Mouse (Mus musculus) layer of hippocampus, adult 2 months (tissue): ENCODE measurements around the gene Vmn1r1. TPM values are rescaled to one million over a fixed set of nuclear protein-coding genes. Genes with fewer than 3 reads are reported as not detected.
A peak's percentile ranks its signal among the peaks of the same experiment; 100 is the strongest.

Experiments
- DNase-seq, 2 experiments: peaks; one replicate each; pipeline ENCODE4 v3.0.0; 2022; ENCODE audit warnings: low spot score in 2 of 2
- H3K27ac ChIP-seq: fragments of 200-600 bp; 2 replicates; pipeline ENCODE4 v1.8.1; 2022
- H3K4me3 ChIP-seq: fragments of 200-600 bp; 2 replicates; pipeline ENCODE4 v1.8.1; 2022; ENCODE audit warnings: mild to moderate bottlenecking
- CTCF ChIP-seq: fragments of 200-600 bp; conservative IDR thresholded peaks from 2 replicates; pipeline ENCODE4 v1.8.1; 2022; ENCODE audit warnings: antibody characterized with exemption, mild to moderate bottlenecking, moderate library complexity
- total RNA-seq, 2 experiments: library from RNA; stranded (reverse); gene quantifications; 2 replicates each; pipeline ENCODE4 v1.2.3; 2021

Gene Vmn1r1
- total RNA-seq, 2 experiments from 2014 or later, result not detected

DNA sequence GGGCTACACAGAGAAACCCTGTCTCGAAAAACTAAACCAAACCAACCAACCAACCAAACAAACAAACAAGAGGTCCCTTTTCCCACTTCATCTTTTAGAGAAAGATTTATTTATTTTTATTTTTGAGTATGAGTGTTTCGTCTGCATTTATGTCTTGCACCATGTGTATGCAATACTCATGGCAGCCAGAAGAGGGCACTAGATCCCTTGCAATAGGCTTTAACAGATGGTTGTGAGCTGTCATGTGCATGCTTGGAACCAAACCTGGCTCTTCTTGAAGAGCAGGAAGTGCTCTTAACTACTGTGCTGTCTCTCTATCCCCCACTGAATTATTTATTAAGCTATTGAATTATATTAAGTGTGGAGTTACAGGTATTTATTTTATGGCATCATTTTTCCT is 14.3 kb downstream of the Vmn1r1 start:
- DNase-seq, result no peak
- Histone ChIP-seq H3K27ac (no peak overlapping the region), H3K4me3 (no peak overlapping the region)
- peak; percentile 62 for TF ChIP-seq CTCF

DNA sequence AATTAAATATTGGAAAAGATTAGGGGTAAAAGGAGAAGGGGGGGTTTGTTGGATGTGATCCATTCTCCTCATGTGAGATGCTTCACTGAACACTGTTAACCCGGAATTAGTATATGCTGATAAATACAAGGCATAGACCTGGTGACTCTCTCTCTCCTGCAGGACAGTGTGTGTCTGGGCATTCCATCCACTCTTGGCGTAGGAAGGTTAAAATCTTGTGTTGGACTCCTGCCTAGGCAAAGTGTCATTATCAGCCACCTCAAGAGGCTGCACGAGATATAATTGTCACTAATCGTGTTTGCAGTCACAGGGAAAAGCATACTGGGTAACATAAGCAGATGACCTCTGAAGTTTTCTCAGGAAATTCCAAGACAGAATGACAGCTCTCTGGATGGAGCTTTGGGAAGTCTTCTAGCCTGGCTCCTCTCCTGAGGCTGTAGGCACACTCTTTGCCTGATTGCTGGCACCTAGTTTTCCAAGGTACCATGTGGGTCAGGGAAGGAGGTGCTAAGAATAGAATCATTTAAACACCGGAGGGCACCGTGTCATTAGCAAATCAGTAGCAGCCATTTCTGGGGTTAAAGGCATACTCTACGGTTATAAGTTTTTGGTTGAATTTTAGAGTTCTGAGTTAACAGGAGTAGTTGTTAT is 15.3 kb downstream of the Vmn1r1 start:
- no peak for DNase-seq
- Histone ChIP-seq H3K4me3 (no peak overlapping the region), H3K27ac (no peak overlapping the region)
- TF ChIP-seq CTCF, result no peak

DNA sequence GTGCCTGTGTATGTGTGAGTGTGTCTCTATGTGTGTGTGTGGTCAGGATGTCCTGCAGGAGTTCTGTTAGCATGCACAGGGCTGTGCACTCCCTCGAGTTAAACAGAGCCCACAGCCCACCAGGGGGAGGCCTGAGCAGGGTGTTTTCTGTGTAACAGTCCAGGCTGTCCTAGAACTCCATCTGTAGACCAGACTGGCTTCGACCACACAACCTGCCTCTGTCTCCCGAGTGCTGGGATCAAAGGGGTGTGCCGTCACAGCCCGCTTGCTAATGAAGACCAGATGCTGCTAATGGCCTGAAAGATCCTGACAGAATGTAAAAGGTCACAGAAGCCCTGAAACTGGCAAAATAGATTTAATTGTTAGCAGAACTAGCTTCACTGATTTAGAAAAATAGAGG is 18.7 kb downstream of the Vmn1r1 start:
- TF ChIP-seq CTCF, result no peak
- DNase-seq, result no peak
- Histone ChIP-seq H3K27ac (no peak overlapping the region), H3K4me3 (no peak overlapping the region)

DNA sequence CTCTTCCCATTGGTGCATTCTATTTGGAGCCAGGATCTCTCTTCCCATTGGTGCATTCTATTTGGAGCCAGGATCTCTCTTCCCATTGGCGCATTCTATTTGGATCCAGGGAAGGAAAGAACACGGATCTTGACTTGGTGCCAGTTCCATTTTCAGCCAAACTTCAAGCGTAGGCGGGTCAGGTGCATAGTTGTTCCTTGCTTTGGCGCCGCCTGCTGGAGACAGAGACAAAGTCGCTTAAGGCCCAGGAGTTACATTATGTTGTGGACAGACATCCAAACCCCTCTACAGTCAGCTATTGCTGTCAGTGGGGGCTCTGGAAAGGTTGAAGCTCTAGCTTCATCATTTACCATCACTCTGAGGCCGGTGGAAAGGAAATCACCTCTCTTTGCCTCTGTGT is 21.0 kb downstream of the Vmn1r1 start:
- TF ChIP-seq CTCF, result peak; percentile 43
- Histone ChIP-seq H3K27ac (no peak overlapping the region), H3K4me3 (no peak overlapping the region)
- no peak for DNase-seq

DNA sequence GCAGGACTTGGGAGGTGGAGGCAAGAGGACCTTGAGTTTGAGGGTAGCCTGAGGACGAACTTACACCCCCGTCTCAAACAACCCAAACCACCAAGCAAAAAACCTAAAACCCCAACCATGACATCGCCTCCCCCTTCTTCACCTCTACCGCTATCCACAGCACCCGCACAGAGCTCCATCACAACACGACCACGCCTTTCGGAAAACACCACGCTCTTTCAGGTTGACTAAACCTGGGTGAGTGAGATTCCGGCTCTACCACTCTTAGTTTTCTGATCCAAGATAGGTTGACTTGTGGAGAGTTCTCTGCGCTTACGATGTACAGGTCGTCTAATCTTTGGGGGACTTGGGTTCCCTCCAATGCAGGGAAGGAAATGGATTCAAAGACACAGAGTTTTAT is 21.6 kb downstream of the Vmn1r1 start:
- H3K27ac ChIP-seq, result no peak overlapping the region
- H3K4me3 ChIP-seq, result no peak overlapping the region
- no peak for TF ChIP-seq CTCF
- no peak for DNase-seq

DNA sequence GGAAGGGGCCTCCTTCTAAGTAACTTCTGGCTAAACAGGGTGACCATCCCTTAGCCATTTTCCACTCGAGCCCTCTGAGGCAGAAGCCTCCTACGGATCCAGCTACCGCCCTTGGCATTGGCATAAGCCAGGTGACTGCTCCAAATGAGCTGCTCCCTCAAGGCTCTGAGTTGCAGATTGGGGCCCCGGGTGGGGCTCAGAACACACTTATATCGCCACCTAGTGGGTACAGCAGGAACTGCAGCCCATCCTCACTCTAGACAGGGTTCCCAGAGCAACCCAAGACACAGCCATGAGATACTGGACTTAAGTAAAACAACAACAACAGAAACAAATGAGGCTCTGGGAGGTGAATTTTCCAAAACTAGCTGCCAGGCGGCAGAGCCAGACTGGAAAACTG is 23.9 kb downstream of the Vmn1r1 start:
- TF ChIP-seq CTCF, result peak; percentile 100
- H3K4me3 ChIP-seq, result no peak overlapping the region
- H3K27ac ChIP-seq, result no peak overlapping the region
- peak; percentile 68 to 85 for DNase-seq

DNA sequence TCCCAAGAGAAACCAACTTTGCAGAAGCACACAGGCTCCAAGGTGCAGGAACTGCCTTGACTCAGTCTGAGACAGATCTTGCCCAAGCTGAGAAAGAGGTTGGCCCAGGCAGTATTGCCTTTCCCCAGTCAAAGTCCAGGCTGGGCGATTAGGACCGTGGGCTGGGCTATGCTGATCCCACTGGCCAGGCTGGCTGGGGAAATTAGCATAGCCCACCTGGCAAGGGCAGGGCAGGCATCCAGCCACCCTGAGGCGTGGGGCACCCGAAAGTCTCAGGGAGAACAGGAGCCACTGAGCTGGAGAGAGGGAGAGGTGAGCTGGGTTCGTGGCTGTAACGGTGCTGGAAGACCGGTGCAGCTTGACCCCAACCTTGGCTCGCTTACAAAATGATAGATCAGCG is 24.3 kb downstream of the Vmn1r1 start:
- H3K4me3 ChIP-seq, result no peak overlapping the region
- TF ChIP-seq CTCF, result no peak
- no peak for DNase-seq
- H3K27ac ChIP-seq, result no peak overlapping the region

DNA sequence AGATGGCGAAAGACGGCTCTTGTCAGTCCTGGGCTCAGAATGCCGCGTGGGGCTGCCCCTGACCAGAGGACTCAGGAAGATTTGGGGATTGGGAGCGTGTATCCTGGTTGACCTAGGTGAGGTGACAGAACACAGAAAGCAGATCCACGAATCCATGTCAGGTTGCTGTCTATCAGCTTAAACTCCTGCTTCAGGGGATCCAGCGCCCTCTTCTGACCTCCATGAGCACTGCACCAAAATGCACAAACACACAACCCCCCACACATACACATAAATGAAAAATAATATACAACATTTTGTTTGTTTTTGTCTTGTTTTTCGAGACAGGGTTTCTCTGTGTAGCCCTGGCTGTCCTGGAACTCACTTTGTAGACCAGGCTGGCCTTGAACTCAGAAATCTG is 26.1 kb downstream of the Vmn1r1 start:
- no peak for DNase-seq
- peak; percentile 44 for TF ChIP-seq CTCF
- no peak overlapping the region for H3K27ac ChIP-seq
- no peak overlapping the region for H3K4me3 ChIP-seq

DNA sequence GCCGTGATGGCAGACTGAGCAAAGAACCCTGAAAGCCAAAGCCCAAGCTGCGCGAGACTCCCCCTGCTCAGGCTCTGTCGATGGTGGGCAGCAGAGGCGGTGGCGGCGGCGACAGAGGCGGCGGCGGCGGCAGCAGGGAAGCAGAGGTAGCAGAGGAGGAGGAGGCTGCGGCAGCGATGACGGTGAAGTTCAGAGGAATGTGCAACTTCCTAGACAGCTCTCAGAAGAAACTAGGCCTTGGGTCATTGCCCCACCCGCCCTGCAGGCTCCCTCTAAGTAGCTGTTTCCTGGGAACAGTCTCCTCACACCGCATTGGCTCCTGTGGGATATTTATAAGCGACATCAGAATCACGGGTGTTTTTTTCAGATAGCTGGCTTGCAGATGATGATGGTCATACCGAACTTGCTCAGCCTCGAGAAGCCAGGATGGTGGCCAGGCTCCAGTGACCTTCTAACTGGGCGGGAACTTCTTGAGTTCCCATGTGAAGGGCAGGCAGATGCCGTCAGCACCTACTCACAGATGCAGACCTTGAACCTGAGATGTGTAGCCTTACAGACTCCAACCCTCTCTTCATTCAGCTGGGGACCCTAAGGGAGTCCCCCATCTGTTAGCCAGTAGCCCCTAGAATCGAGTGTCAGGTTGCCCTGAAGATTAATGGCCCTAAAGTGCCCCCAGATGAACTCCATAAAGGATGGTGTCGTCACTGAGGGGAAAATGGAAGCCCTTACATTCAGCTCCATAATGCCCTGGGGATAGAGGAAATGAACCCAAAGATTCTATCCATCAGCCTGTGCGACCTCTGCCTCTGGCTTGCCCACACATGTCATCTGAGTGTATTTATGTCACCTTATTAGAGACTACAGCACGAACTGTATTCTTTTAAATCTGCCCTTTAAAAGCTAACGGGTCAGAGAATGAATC is 26.8 kb downstream of the Vmn1r1 start:
- no peak overlapping the region for H3K4me3 ChIP-seq
- no peak for DNase-seq
- TF ChIP-seq CTCF, result no peak
- no peak overlapping the region for H3K27ac ChIP-seq

DNA sequence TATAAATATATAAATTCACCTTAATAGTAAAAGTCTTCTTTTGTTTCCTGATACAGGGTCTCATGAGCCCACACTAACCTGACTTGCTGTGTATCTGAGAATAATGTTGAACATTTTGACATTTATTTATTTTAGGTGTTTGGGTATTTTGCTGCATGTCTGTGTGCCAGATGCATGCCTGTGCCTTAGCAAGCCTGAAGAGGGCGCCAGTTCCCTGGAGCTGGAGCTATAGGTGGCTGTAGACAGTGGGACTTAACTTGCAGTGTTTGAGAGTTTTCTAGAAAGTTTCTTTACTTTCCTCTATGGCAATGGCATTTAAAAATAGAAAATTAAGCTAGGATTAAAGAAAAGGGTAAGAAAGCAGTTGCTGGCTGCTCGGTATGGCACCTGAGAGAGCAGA is 33.5 kb downstream of the Vmn1r1 start:
- Histone ChIP-seq H3K4me3 (no peak overlapping the region), H3K27ac (no peak overlapping the region)
- peak; percentile 84 for TF ChIP-seq CTCF
- DNase-seq, result peak in 1 of 2 experiments; percentile 35

DNA sequence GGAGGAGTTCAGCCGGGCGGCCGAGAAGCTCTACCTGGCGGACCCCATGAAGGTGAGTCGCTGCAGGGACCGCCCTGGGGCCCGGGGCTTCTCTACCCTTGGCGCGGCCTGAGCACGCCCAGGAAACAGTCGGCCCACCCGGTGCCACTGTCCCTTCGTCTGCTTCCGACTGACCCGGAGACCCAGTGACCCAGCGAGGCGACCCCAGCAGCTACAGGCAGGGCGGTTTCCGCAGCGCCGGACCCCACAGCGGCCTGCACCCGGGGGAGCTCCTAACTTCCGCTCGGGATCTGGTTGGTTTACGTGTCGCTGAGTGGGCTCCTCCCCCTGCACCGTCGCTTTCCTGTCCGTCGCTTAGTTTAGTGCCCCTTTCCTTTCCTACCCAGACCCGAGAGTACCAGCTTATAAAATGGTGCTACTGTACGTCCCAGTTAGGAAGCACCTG is 39.3 kb downstream of the Vmn1r1 start:
- DNase-seq, result peak; percentile 79 to 83
- Histone ChIP-seq H3K27ac (peak overlapping the region; percentile 93), H3K4me3 (peak overlapping the region; percentile 77)
- TF ChIP-seq CTCF, result no peak

DNA sequence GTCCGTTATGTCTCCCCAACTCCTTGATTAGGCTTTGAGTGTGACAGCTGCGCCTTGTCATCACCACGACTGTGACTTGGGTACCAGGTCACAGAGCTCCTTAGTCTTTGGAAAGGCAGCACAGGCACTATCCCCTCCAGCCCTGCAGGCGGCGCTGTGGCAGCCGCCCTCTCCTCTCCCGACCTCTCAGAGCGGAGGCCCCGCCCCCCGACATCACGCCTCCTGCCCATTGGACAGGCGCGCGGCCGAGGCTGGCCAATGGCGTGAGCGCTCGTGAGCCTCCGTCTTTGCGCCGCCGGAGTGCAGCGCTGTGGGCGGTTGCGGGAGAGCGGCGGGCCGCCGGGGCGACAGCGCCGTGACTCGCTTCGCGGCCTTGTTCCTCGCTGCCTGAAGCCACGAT is 39.8 kb downstream of the Vmn1r1 start, which contains the start of gene Srp9:
Srp9 (plus strand) TSS at position 232 of the 400 bp plus-strand sequence.
- Histone ChIP-seq H3K27ac (peak within 1 kb of the TSS; percentile 93), H3K4me3 (peak within 1 kb of the TSS; percentile 77)
- peak; percentile 98 for DNase-seq
- TF ChIP-seq CTCF, result peak; percentile 99

DNA sequence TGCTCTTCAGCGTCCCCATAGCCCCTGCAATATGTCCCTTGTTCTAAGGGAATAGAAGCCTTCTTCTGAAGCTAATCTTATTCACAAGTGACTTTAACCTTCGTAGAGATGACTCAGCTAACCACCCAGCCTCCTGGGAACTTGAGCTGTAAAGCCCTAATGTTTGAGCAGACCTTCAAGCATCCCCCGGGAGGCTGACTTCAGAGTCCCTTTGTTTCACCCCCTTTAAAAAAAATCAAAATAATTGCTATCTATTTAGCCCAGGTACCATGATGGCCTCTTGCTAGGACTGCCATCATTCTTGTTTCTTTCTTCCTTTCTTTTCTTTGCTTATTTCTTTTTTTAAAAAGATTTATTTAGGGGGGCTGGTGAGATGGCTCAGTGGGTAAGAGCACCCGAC is 41.9 kb downstream of the Vmn1r1 start:
- no peak overlapping the region for H3K27ac ChIP-seq
- H3K4me3 ChIP-seq, result no peak overlapping the region
- DNase-seq, result no peak
- no peak for TF ChIP-seq CTCF
